ENCODE assay signal across 28 mouse cellular contexts in genomic region chr13:19975621-19976020, GRCm38 (mm10).
DNase-seq lines count a peak whose midpoint lies in the region; ATAC-seq lines count a peak whose summit lies in the region.
"Had no signal": no experiment of that assay in that cellular context is flagged by ENCODE, and none has a peak within 500 bp of the region (broad histone marks: within the 10 kb centered on the region; RNA-seq: fewer than 3 reads in every experiment).

No protein-coding gene starts in this region.

- no peak overlapping the region for H3K4me3 ChIP-seq in forebrain, embryonic 16.5 days (replicated peaks; ENCODE audit: low read length)
- no peak overlapping the region for H3K4me3 ChIP-seq in forebrain, embryonic 12.5 days (replicated peaks)
- no peak overlapping the region for H3K4me3 ChIP-seq in hindbrain, embryonic 16.5 days (ENCODE audit: low read length)
- no peak overlapping the region for H3K4me3 ChIP-seq in hindbrain, embryonic 14.5 days (replicated peaks; ENCODE audit: low read length)
- no peak overlapping the region for H3K4me3 ChIP-seq in midbrain, embryonic 14.5 days (replicated peaks; ENCODE audit: low read depth, low read length)
- H3K4me3 ChIP-seq in midbrain, embryonic 11.5 days (ENCODE audit: low read depth, low read length) = no peak overlapping the region
- H3K4me3 ChIP-seq: forebrain, embryonic 15.5 days; heart, embryonic 12.5 days; liver, embryonic 12.5 days; megakaryocyte, embryonic 14.5 days had no signal

- H3K27ac ChIP-seq in forebrain, embryonic 16.5 days (ENCODE audit: low read length) = no peak overlapping the region
- H3K27ac ChIP-seq in forebrain, embryonic 12.5 days = no peak overlapping the region
- H3K27ac ChIP-seq in hindbrain, embryonic 16.5 days (ENCODE audit: low read depth, low read length) = no peak overlapping the region
- H3K27ac ChIP-seq in hindbrain, embryonic 14.5 days = no peak overlapping the region
- no peak overlapping the region for H3K27ac ChIP-seq in midbrain, embryonic 14.5 days (replicated peaks; ENCODE audit: low read depth, low read length)
- H3K27ac ChIP-seq in midbrain, embryonic 11.5 days (ENCODE audit: low read depth, low read length) = no peak overlapping the region
- H3K27ac ChIP-seq: forebrain, embryonic 15.5 days; liver, embryonic 12.5 days had no signal

- peak; percentile 33; the same call in 1 of the 2 replicates for ATAC-seq in forebrain, embryonic 16.5 days
- ATAC-seq in forebrain, embryonic 12.5 days (ENCODE audit: low FRiP score) = no peak
- peak; percentile 60; the same call in 1 of the 2 replicates for ATAC-seq in hindbrain, embryonic 16.5 days
- no peak for ATAC-seq in hindbrain, embryonic 14.5 days (ENCODE audit: low FRiP score)
- peak; percentile 24; the same call in 1 of the 2 replicates for ATAC-seq in midbrain, embryonic 14.5 days (ENCODE audit: low FRiP score, low TSS enrichment)
- no peak for ATAC-seq in midbrain, embryonic 11.5 days (ENCODE audit: low FRiP score)
- ATAC-seq: activated CD4-positive, CD25-positive, alpha-beta regulatory T cell, adult 4 months; forebrain, embryonic 15.5 days; intestine, postnatal 0 days; liver, embryonic 12.5 days; liver, postnatal 0 days had no signal

- H3K27me3 ChIP-seq in forebrain, embryonic 16.5 days (replicated peaks; ENCODE audit: control insufficient read depth, insufficient read depth, low read length) = no peaks in the 10 kb centered on the region
- H3K27me3 ChIP-seq in forebrain, embryonic 12.5 days = no peaks in the 10 kb centered on the region
- no peaks in the 10 kb centered on the region for H3K27me3 ChIP-seq in hindbrain, embryonic 16.5 days (replicated peaks; ENCODE audit: control insufficient read depth, insufficient read depth, low read length)
- no peaks in the 10 kb centered on the region for H3K27me3 ChIP-seq in hindbrain, embryonic 14.5 days (ENCODE audit: control insufficient read depth, insufficient read depth, low read length)
- H3K27me3 ChIP-seq in midbrain, embryonic 14.5 days (ENCODE audit: control insufficient read depth, insufficient read depth, low read length) = no peaks in the 10 kb centered on the region
- H3K27me3 ChIP-seq in midbrain, embryonic 11.5 days (ENCODE audit: control insufficient read depth, insufficient read depth, low read length) = no peaks in the 10 kb centered on the region
- H3K27me3 ChIP-seq: CH12.LX; forebrain, embryonic 15.5 days; heart, embryonic 12.5 days; liver, embryonic 12.5 days; megakaryocyte, embryonic 14.5 days had no signal

- no peak for DNase-seq in hindbrain, embryonic 14.5 days (ENCODE audit: low spot score)
- DNase-seq in midbrain, embryonic 14.5 days = peak; percentile 30
- DNase-seq in midbrain, embryonic 11.5 days (ENCODE audit: low spot score, missing footprints) = no peak
- DNase-seq in brain, embryonic 18.5 days (ENCODE audit: low read depth, low spot score) = peak; percentile 4
- DNase-seq in spleen, postnatal 10 days (ENCODE audit: low spot score in 2 of 2) = no peak
- DNase-seq: adrenal gland, adult 2 months; adrenal gland, postnatal 36 days; cerebellum, adult 11 months; cerebellum, adult 9-10 months; cerebellum, postnatal 36 days; gastrocnemius, postnatal 10 days; kidney, adult 9 months; kidney, postnatal 10 days; layer of hippocampus, postnatal 36 days; left cerebral cortex, postnatal 4 days; liver, postnatal 0 days; lung, postnatal 4 days; right cerebral cortex, postnatal 4 days had no signal

- H3K4me1 ChIP-seq in forebrain, embryonic 16.5 days (replicated peaks; ENCODE audit: control insufficient read depth, insufficient read depth, low read length) = no peaks in the 10 kb centered on the region
- H3K4me1 ChIP-seq in forebrain, embryonic 12.5 days = peaks cover 3% of the 10 kb centered on the region; the same call in 1 of the 2 replicates
- no peaks in the 10 kb centered on the region for H3K4me1 ChIP-seq in hindbrain, embryonic 16.5 days (ENCODE audit: control insufficient read depth, insufficient read depth, low read depth, low read length)
- no peaks in the 10 kb centered on the region for H3K4me1 ChIP-seq in hindbrain, embryonic 14.5 days (replicated peaks; ENCODE audit: control insufficient read depth, insufficient read depth, low read length)
- H3K4me1 ChIP-seq in midbrain, embryonic 14.5 days (ENCODE audit: control insufficient read depth, insufficient read depth, low read length) = no peaks in the 10 kb centered on the region
- H3K4me1 ChIP-seq in midbrain, embryonic 11.5 days (ENCODE audit: control insufficient read depth, insufficient read depth, low read length) = no peaks in the 10 kb centered on the region
- H3K4me1 ChIP-seq: forebrain, embryonic 15.5 days; heart, embryonic 12.5 days; liver, embryonic 12.5 days; megakaryocyte, embryonic 14.5 days had no signal

- H3K4me2 ChIP-seq in forebrain, embryonic 16.5 days (ENCODE audit: low read length) = no peak overlapping the region
- H3K4me2 ChIP-seq in forebrain, embryonic 12.5 days = no peak overlapping the region
- H3K4me2 ChIP-seq in hindbrain, embryonic 16.5 days (ENCODE audit: low read length) = no peak overlapping the region
- no peak overlapping the region for H3K4me2 ChIP-seq in hindbrain, embryonic 14.5 days (replicated peaks)
- H3K4me2 ChIP-seq in midbrain, embryonic 14.5 days (ENCODE audit: low read length) = no peak overlapping the region
- H3K4me2 ChIP-seq in midbrain, embryonic 11.5 days = no peak overlapping the region
- H3K4me2 ChIP-seq: forebrain, embryonic 15.5 days; heart, embryonic 12.5 days; liver, embryonic 12.5 days had no signal

- H3K9me3 ChIP-seq in forebrain, embryonic 16.5 days (ENCODE audit: control insufficient read depth, low read length) = no peaks in the 10 kb centered on the region
- H3K9me3 ChIP-seq in forebrain, embryonic 12.5 days = no peaks in the 10 kb centered on the region
- no peaks in the 10 kb centered on the region for H3K9me3 ChIP-seq in hindbrain, embryonic 16.5 days (ENCODE audit: control insufficient read depth, low read length)
- no peaks in the 10 kb centered on the region for H3K9me3 ChIP-seq in hindbrain, embryonic 14.5 days (ENCODE audit: control insufficient read depth, low read length)
- no peaks in the 10 kb centered on the region for H3K9me3 ChIP-seq in midbrain, embryonic 14.5 days (ENCODE audit: control insufficient read depth, low read length)
- H3K9me3 ChIP-seq in midbrain, embryonic 11.5 days (ENCODE audit: control insufficient read depth, low read length) = no peaks in the 10 kb centered on the region
- H3K9me3 ChIP-seq: forebrain, embryonic 15.5 days; heart, embryonic 12.5 days; liver, embryonic 12.5 days; megakaryocyte, embryonic 14.5 days had no signal

- no peaks in the 10 kb centered on the region for H3K36me3 ChIP-seq in forebrain, embryonic 16.5 days (ENCODE audit: control insufficient read depth, insufficient read depth)
- no peaks in the 10 kb centered on the region for H3K36me3 ChIP-seq in forebrain, embryonic 12.5 days (replicated peaks)
- H3K36me3 ChIP-seq in hindbrain, embryonic 16.5 days (ENCODE audit: control insufficient read depth, insufficient read depth, low read length) = no peaks in the 10 kb centered on the region
- H3K36me3 ChIP-seq in hindbrain, embryonic 14.5 days (replicated peaks; ENCODE audit: control insufficient read depth, insufficient read depth) = no peaks in the 10 kb centered on the region
- no peaks in the 10 kb centered on the region for H3K36me3 ChIP-seq in midbrain, embryonic 14.5 days (ENCODE audit: control insufficient read depth, insufficient read depth, low read length)
- H3K36me3 ChIP-seq in midbrain, embryonic 11.5 days (ENCODE audit: control insufficient read depth, insufficient read depth, low read length) = no peaks in the 10 kb centered on the region
- H3K36me3 ChIP-seq: forebrain, embryonic 15.5 days; heart, embryonic 12.5 days; liver, embryonic 12.5 days had no signal

- no peak overlapping the region for H3K9ac ChIP-seq in forebrain, embryonic 16.5 days (replicated peaks; ENCODE audit: low read depth, low read length)
- no peak overlapping the region for H3K9ac ChIP-seq in forebrain, embryonic 12.5 days
- H3K9ac ChIP-seq in hindbrain, embryonic 16.5 days (ENCODE audit: low read depth, low read length) = no peak overlapping the region
- no peak overlapping the region for H3K9ac ChIP-seq in hindbrain, embryonic 14.5 days
- H3K9ac ChIP-seq in midbrain, embryonic 14.5 days (replicated peaks; ENCODE audit: low read length) = no peak overlapping the region
- no peak overlapping the region for H3K9ac ChIP-seq in midbrain, embryonic 11.5 days (ENCODE audit: low read length)
- H3K9ac ChIP-seq: forebrain, embryonic 15.5 days; heart, embryonic 12.5 days; liver, embryonic 12.5 days; liver, postnatal 0 days had no signal

Comparison
In these comparisons a context has a peak if more than half of its experiments do, and no peak if none do; other contexts are left out.
1. ATAC-seq: peak in forebrain, embryonic 16.5 days (single experiment), hindbrain, embryonic 16.5 days (single experiment) and midbrain, embryonic 14.5 days (single experiment); none in forebrain, embryonic 12.5 days (single experiment), hindbrain, embryonic 14.5 days (single experiment) and midbrain, embryonic 11.5 days (single experiment).
2. DNase-seq: peak in midbrain, embryonic 14.5 days (single experiment) and brain, embryonic 18.5 days (single experiment); none in hindbrain, embryonic 14.5 days (single experiment), midbrain, embryonic 11.5 days (single experiment) and spleen, postnatal 10 days (0 of 2).